Comparison of ENCODE assay signal across 11 mouse cellular contexts in genomic region chr13:3750756-3751155, GRCm38 (mm10). TPM values are rescaled to one million over a fixed set of nuclear protein-coding genes. Genes with fewer than 3 reads are reported as not detected.
DNase-seq lines count a peak whose midpoint lies in the region; ATAC-seq lines count a peak whose summit lies in the region.
"Had no signal": no experiment of that assay in that cellular context is flagged by ENCODE, and none has a peak within 500 bp of the region (broad histone marks: within the 10 kb centered on the region; RNA-seq: fewer than 3 reads in every experiment).

No protein-coding gene starts in this region.

- peak; percentile 76 for DNase-seq in adrenal gland, adult 2 months
- DNase-seq in adrenal gland, adult 8-10 months = no peak
- DNase-seq in fibroblast of lung, adult 2 months (ENCODE audit: low read depth) = peak; percentile 69
- DNase-seq in kidney, adult 9 months = peak; percentile 83
- peak; percentile 84 for DNase-seq in lung, postnatal 25 days (ENCODE audit: low spot score)
- DNase-seq in layer of hippocampus, adult 9-10 months (ENCODE audit: low spot score) = no peak
- no peak for DNase-seq in cerebellum, adult 11 months

- ATAC-seq in inflammation-experienced regulatory T-cells, adult 6 months = no peak

RNA-seq across cellular contexts. Expression of gene Calml3, which starts 53.4 kb away (rescaled TPM):
- under 1 TPM; 0.35 to 0.63 TPM for total RNA-seq in adrenal gland, adult 2 months (2021)
- 0.35 TPM in 1 of 2 replicates, not detected in the other for polyA plus RNA-seq in adrenal gland, adult 2 months (2012; rRNA removed)
- under 1 TPM in 1 of 4 experiments, not detected in 3; 0.24 TPM for total RNA-seq in adrenal gland, adult 8-10 months (2022)
- not detected for polyA plus RNA-seq in inflammation-experienced regulatory T-cells, adult 6 months (2017; shearing (Covaris generic))
- total RNA-seq: heart, postnatal 10 days; left cerebral cortex, postnatal 10 days had no signal
- polyA plus RNA-seq: neural tube, embryonic 11.5 days had no signal

Comparison
In these comparisons a context has a peak if more than half of its experiments do, and no peak if none do; other contexts are left out.
1. DNase-seq: peak in adrenal gland, adult 2 months (single experiment), fibroblast of lung, adult 2 months (single experiment), kidney, adult 9 months (single experiment) and lung, postnatal 25 days (single experiment); none in adrenal gland, adult 8-10 months (single experiment), layer of hippocampus, adult 9-10 months (single experiment) and cerebellum, adult 11 months (single experiment).